Mouse (Mus musculus): ENCODE results near the gene Hemk1. TPM values are rescaled to one million over a fixed set of nuclear protein-coding genes. Genes with fewer than 3 reads are reported as not detected.

Hemk1 gene
- total RNA-seq, 2 experiments from 2014 or later: 16.5 to 16.6 TPM

GRCm38 (mm10) chr9:107347586-107348183 is 9.5 kb upstream of the Hemk1 start:
- intact Hi-C loops (cut with DNase I): no loop called here
- no peak for DNase-seq (ENCODE audit: low spot score in 2 of 2)

GRCm38 (mm10) chr9:107346081-107346480 is 7.9 kb upstream of the Hemk1 start:
- intact Hi-C loops (cut with DNase I): no loop called here
- no peak for DNase-seq (ENCODE audit: low spot score in 2 of 2)

- DNase-seq (ENCODE audit: low spot score in 2 of 2): no peak
These were observed 5.9 kb upstream of the Hemk1 start for GRCm38 (mm10) chr9:107344027-107344426.

GRCm38 (mm10) chr9:107343146-107343943 is 5.2 kb upstream of the Hemk1 start:
- intact Hi-C loops (cut with DNase I): no loop called here
- no peak for DNase-seq (ENCODE audit: low spot score in 2 of 2)

More at GRCm38 (mm10) chr9:107344027-107344426, 5.9 kb upstream of the Hemk1 start:
- intact Hi-C loops (cut with DNase I): no loop called here

- intact Hi-C loops (cut with DNase I): no loop called here
- no peak for DNase-seq (ENCODE audit: low spot score in 2 of 2)
These were observed 4.1 kb upstream of the Hemk1 start for GRCm38 (mm10) chr9:107342201-107342709.

- no peak for DNase-seq (ENCODE audit: low spot score in 2 of 2)
- intact Hi-C loops (cut with DNase I): no loop called here
These were observed 2.9 kb upstream of the Hemk1 start for GRCm38 (mm10) chr9:107340911-107341645.

- intact Hi-C loops (cut with DNase I): no loop called here
These were observed 2.2 kb upstream of the Hemk1 start, which contains the start of gene 6430571L13Rik for GRCm38 (mm10) chr9:107340267-107340859. 6430571L13Rik (plus strand) TSS chr9:107340602.

GRCm38 (mm10) chr9:107336386-107336785 is 1.8 kb downstream of the Hemk1 start:
- intact Hi-C loops (cut with DNase I): loop anchor here (1.0 kb wide), 1 partner anchor 42 kb away; no protein-coding TSS in a partner anchor
- DNase-seq (ENCODE audit: low spot score in 2 of 2): no peak

More at GRCm38 (mm10) chr9:107340267-107340859, 2.2 kb upstream of the Hemk1 start, which contains the start of gene 6430571L13Rik:
- DNase-seq (ENCODE audit: low spot score in 2 of 2): peak; percentile 91 to 94

GRCm38 (mm10) chr9:107335909-107336308 is 2.2 kb downstream of the Hemk1 start:
- peak; percentile 73 to 74 for DNase-seq (ENCODE audit: low spot score in 2 of 2)
- intact Hi-C loops (cut with DNase I): loop anchor here (1.0 kb wide), 1 partner anchor 42 kb away; no protein-coding TSS in a partner anchor

- no peak for DNase-seq (ENCODE audit: low spot score in 2 of 2)
- intact Hi-C loops (cut with DNase I): no loop called here
These were observed 3.1 kb downstream of the Hemk1 start for GRCm38 (mm10) chr9:107335046-107335445.

- intact Hi-C loops (cut with DNase I): no loop called here
- no peak for DNase-seq (ENCODE audit: low spot score in 2 of 2)
These were observed 3.8 kb downstream of the Hemk1 start for GRCm38 (mm10) chr9:107334356-107334755.

- intact Hi-C loops (cut with DNase I): no loop called here
- no peak for DNase-seq (ENCODE audit: low spot score in 2 of 2)
These were observed 4.5 kb downstream of the Hemk1 start for GRCm38 (mm10) chr9:107333686-107334085.

GRCm38 (mm10) chr9:107330791-107331190 is 7.4 kb downstream of the Hemk1 start:
- DNase-seq (ENCODE audit: low spot score in 2 of 2): no peak
- intact Hi-C loops (cut with DNase I): no loop called here

GRCm38 (mm10) chr9:107327879-107328620 is 10.1 kb downstream of the Hemk1 start:
- intact Hi-C loops (cut with DNase I): no loop called here

GRCm38 (mm10) chr9:107325904-107326303 is 12.2 kb downstream of the Hemk1 start:
- no peak for DNase-seq (ENCODE audit: low spot score in 2 of 2)
- intact Hi-C loops (cut with DNase I): no loop called here

More at GRCm38 (mm10) chr9:107327879-107328620, 10.1 kb downstream of the Hemk1 start:
- no peak for DNase-seq (ENCODE audit: low spot score in 2 of 2)

- intact Hi-C loops (cut with DNase I): no loop called here
- no peak for DNase-seq (ENCODE audit: low spot score in 2 of 2)
These were observed 13.2 kb downstream of the Hemk1 start for GRCm38 (mm10) chr9:107324799-107325561.

- intact Hi-C loops (cut with DNase I): no loop called here
- peak in 1 of 2 experiments; percentile 49 for DNase-seq (ENCODE audit: low spot score in 2 of 2)
These were observed 14.6 kb downstream of the Hemk1 start for GRCm38 (mm10) chr9:107323558-107323957.
